Mouse (Mus musculus): ENCODE measurements around the gene Gm39566.
"Not testable (repeated sequence)": the region's sequence is repeated elsewhere in the genome, so short reads cannot be mapped to it uniquely, and the experiment has no call there.

Gene Gm39566

DNA sequence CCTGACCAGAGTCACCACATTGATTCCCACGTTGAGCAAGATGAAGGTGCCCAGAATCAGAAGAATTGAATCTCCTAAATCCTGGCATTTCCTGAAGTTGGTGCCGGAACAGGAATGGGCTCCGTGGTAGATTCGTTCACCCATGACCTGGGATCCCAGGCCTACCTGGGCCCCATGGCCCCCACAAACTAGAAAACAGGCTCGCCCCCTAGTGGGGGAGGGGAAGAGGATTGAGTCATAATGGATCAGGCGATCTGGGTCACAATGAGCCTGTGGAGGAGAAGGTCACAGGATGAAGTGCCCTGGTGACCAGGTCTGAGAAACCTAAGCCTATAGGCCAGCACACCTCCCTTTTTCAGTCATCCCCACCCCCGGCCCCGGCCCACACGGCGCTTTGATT, at the start of gene Gm39566:
Gene Gm39566 (minus strand): TSS at position 144 of the 400 bp plus-strand sequence.
- no peak for DNase-seq (ENCODE audit: low spot score in 2 of 2)

DNA sequence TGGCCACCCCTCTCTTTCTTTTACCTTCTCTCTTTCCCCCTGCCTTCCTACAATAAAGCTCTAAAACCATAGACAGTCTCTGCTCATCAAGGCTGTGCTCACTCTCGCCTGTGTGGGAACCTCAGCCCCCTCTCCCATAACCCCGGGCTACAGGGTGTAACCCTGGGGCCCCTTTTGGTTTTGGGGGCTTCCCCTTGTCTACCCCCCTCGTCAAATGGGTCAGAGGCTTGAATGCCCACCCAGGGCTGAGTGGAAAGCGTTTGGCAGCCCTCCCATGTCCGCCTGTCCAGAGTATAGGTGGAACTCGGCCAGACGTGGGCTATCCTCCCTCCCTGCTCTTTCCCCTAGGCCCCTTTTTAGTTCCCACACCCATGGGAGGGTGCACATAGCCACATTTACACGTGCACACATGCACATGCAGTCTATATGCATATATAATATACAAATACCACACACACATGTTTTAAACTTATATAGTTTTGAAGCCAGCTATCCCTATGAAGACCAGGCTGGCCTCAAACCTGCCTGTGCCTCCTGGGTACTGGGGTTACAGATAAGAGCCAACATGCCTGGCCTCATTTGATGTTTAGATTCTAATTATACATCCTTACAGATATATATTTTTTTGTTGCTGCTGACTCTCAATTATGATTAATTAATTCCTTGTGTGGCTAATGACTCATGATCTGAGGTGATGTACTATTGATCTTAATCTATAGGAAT, 49.2 kb upstream of the Gm39566 start:
- DNase-seq (ENCODE audit: low spot score in 2 of 2) = no peak

DNA sequence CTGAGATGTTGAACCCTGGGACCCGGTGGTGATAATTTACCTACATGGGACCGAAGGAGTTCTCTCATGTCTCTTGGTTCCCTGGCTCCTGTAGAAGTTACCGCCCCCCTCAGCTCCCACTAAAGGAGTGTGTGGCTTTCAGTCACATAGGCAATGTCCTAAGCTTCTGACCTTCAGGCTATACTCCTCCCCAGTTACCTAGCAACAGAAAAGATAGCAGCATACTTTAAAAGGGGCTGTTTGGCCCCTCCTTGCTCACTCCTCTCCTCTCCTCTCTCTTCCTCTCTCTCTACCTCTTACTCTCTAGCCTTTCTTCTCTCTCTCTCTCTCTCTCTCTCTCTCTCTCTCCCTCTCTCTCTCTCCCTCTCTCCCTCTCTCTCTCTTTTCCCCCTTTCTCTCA, 48.6 kb upstream of the Gm39566 start:
- not testable (repeated sequence) for DNase-seq (ENCODE audit: low spot score in 2 of 2)

DNA sequence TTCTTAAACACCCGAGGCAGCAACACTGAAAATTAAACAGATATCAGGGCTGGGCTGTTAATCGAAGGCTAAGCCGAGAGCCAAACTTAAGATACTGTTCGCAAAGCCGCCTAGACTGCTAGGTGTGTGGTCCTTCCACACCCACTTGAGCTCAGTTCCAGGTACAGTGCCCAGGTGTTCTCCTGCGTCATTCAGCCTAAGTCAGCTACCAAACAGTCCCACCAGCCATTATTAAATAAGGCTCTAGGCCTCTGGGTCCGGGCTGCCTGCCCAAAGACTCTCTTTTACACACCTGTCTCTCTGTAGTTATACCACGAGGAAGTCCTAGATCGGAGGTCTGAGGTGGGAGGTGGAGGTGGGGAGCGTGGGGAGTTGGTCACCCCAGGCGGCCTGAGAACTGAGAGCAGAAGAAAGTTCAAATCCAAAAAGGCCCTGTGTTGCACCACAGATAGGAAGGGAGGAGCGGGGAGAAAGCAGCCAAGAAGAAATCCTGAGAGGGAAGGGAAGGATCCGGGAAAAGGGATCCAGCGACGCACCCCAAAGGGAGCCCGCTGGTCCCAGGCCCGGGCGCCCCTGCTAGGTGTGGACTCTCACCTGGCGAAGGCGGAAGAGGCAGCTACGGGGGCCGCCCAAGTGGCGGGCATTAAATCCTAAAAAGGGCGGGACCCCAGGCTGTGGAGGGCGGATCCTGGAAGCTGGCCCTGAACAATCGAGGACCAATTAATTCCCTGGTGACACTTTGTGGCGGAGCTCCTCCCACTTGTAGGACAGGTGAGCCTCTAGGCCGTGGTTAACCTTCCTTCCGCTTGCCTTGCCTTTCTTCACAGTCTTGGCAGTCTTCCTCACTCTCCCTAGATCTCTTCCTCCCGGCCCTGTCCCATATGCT, 43.3 kb upstream of the Gm39566 start, which contains the start of gene Tnk1:
Gene Tnk1 (minus strand): TSS at position 618 of the 886 bp plus-strand sequence.
- DNase-seq (ENCODE audit: low spot score in 2 of 2) = no peak

DNA sequence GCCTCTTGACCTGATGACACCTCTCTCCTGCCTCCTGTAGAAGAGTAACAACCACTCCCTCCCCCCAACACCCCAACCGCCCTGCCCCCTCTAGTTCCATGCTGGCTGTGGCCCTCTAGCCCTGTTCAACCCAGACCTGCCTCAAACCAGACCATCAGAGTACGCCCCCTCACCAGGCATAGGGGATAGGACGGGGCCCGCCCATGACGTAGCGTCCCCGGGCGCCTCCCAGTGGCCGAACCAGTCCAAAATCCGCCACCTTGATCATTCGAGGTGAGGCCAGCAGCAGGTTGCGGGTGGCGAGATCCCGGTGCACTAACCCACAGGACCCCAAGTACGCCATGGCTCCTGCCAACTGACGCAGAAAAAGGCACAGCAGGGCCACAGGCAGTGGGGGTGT, 40.2 kb upstream of the Gm39566 start:
- DNase-seq (ENCODE audit: low spot score in 2 of 2) = peak; percentile 63 to 73

DNA sequence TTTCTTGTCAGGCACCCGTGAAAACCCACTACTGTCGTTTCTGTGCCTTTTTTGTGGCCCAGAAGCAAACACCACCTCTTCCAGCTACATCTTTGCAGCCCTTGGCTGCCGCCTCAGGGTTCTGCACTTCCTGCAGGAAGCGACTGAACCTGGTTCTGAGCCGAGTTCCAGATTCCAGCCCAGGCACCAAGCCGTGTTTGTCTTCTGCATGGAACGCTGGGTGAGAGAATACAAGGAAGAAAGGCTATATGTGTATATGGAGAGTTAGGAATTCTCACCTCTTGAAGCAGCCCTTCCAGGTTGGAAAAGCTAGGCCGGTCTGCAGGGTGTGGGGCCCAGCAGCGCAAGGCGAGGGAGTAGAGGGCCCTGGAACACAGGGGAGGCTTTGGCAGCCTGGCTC, 39.6 kb upstream of the Gm39566 start:
- DNase-seq (ENCODE audit: low spot score in 2 of 2) = no peak

DNA sequence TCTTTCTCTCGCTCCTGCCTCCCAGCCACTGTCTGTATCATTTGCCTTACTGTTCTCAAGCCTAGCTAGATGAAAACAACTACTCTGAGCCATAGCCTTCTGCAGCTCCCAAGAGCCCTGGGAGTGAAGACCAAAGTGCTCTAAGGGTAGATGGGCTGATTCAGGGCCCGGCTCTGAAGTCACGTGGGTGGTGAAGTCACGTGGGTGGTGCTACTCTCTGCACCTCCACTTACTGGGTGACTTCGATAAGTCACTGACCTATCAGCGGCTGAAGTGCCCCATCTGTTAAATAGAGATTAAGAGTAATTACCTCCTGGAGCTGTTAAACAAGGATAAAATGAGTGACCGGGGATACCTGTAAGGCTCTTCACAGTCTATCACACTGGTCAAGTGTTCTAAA, 38.9 kb upstream of the Gm39566 start:
- peak; percentile 69 to 74 for DNase-seq (ENCODE audit: low spot score in 2 of 2)

DNA sequence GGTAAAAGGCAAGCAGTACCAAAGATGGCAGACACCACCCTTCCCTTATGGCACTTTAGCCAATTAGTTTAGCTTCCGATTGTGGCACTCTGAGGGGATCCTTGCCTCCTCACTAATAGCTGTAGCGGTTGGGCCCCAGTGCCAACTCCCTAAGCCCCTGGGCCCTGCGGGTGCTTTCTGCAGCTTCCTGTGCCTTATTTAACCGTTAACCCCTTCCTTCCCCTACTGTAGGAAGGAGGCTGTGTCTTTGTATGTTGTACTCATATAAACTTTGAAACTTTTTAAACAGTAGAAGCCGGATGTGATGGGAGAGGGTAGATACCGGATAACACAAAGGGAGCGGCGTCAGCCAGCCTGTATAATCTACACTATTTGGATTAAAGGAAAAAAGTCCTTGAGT, 35.7 kb upstream of the Gm39566 start:
- DNase-seq (ENCODE audit: low spot score in 2 of 2) = no peak

DNA sequence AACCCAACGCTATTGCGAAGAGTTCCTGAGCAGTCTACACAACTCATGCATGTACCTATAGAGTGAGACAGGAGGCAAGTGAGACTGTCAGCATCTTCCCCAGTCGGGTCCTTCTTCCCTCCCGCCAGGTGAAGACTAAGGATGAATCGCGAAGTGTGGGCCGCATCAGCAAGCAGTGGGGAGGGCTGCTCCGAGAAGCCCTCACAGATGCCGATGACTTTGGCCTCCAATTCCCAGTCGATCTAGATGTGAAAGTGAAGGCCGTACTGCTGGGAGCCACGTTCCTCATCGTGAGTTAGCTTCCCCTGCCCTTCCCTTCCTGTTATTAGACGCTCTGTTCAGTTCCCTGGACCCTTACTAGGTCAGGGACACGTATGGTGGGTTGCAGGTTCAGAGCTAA, 34.8 kb upstream of the Gm39566 start:
- DNase-seq (ENCODE audit: low spot score in 2 of 2) = no peak

DNA sequence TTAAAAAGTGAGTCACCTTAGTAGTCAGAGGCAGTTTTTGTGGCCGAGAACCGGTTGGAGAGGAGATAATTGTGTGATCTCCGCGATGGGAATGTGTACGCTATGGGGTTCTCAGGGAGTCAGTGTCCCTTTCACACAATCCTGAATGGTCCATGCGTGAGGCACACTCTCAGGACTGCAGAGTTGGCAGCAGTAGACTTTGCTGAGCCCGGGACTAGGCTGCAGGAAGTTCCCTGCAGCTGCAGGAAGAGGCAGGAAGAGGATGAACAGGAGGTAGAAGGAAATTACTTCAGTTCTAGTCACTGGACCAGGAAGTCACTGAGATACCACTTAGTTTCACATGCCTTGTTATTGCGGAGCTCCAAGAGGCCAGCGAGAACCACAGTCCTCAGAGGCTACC, 34.0 kb upstream of the Gm39566 start:
- no peak for DNase-seq (ENCODE audit: low spot score in 2 of 2)

DNA sequence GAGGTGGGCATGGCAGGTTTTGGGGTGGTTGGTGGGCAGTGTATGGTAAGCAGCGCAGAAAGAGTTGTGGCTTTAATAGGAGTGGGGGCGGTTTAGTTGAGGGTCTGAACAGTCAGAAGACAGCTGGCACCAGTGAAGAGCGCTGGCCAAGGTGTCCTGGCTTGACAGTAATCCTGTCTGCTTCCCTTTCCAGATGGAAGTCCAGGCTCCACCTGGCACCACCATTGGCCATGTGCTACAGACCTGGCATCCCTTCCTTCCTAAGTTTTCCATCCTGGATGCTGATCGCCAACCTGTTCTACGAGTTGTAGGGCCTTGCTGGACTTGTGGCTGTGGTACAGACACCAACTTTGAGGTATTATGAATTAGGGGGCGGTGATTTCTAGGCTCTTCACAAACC, 32.9 kb upstream of the Gm39566 start:
- no peak for DNase-seq (ENCODE audit: low spot score in 2 of 2)

DNA sequence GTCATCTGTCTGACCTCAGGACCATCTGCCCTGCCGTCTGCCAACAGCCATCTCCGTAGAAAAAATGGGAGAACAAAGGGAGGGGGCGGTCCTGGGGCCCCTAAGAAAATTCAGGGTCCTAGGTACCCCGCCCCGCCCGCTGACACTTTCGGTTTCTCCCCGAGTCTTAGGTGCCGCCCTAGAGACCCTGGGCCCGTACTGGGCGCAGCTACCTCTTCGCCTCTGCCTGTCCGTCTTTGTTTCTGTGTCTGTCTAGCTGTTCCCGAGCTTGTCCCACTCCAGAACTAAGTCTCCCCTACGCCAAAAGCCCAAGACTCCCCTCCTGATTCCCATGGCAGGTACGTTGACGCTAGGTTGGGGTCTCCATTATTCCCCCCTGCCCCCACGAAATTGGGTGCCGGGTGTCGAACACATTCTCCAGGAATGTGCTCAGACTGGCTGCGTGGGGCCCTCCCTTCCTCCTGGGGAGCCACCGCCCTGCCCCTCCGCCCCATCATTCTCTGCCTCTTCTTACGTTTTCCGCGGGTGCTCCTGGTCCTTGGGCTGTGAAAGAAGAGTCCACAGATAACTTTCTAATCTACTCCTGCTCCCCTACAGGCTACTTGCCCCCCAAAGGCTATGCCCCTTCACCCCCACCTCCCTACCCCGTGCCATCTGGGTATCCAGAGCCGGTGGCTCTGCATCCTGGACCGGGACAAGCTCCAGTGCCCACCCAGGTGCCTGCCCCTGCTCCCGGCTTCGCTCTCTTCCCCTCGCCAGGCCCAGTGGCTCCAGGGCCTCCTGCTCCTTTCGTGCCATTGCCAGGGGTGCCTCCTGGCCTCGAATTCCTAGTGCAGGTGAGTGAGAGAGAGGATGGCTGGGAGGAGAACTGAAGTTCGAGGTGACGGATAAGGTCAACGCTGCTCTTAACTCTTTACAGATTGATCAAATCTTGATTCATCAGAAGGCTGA, 31.9 kb upstream of the Gm39566 start:
- no peak for DNase-seq (ENCODE audit: low spot score in 2 of 2)

DNA sequence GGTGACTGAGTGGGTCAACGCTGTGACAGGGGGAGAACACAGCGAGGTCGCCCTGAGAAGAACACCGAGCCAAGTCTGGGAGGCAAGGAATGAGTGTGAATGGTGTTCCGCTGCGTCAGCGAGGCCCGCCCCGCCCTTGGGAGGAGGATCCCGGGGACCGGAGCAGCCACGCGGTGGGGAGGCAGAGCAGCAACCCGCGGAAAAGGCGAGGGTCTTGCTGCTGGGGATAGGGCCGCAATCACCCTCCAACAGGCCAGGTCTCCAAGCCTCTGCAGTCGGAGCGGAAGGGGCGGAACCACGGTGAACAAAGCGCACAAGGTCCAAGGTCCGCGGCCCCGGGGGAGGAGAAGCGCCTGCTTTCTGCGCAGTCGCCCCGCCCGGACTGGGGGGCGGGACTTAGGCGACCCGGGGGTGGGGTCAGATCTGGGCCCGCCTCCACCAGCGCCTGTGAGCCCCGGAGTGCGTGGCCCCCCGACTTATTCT, 31.1 kb upstream of the Gm39566 start, which contains the start of gene Plscr3:
Gene Plscr3 (plus strand): TSS at position 179 of the 483 bp plus-strand sequence.
- DNase-seq (ENCODE audit: low spot score in 2 of 2) = peak; percentile 89 to 91

DNA sequence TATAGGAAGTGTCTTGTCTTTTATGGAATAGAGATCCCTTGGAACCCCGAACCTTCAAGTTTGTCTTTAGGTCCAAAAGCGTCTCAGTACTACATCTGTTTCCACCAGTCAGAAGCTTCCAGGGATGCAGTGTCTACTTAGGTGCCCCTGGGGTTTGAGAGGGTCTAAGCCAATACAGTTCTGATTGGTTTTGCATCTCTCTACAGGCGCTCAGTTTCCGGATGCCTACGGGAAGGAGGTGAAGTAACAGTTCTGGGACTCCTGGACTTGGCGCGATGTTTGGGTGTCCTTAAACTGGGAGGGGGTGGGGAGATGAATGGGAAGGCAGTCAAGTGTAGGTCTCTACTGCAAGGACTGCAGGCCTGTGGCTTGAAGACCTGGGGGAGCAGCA, 23.6 kb upstream of the Gm39566 start:
- no peak for DNase-seq (ENCODE audit: low spot score in 2 of 2)

DNA sequence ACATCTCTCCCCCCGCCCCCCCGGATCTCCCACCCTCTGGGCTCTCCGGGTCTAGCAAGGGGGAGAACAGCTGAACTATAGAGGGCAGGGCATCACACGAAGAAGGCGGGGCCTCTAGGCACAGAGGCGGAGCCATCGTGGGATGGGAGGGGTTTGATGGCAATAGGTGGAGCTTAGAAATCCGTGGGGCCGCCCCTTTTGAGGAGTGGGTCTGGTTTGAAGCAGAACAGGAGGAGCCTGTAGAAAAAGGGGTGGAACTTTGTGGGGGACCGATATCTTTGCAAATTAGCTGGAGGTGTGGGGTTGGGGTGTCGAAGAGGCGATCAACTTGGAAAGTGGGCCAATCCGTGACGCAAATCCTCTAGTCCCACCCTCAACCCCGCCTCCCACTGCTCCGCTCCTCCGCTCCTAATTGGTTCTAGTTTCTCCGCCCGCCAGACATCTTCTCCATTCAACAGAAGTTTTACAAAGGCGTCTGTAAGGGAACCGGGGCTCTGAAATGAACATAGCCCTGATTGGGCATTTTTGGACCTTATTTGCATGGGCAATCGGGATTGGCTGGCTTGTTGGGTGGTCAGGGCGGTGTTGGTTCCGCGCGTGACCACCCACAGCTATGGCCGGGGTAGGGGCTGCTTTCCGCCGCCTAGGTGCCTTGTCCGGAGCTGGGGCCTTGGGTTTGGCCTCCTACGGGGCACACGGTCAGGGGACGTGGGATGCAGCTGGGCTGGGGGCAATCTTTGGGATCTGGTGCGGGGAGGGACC, 23.0 kb upstream of the Gm39566 start, which contains the start of gene Tmem256:
Gene Tmem256 (plus strand): TSS at position 563 of the 762 bp plus-strand sequence.
- peak; percentile 80 to 86 for DNase-seq (ENCODE audit: low spot score in 2 of 2)

DNA sequence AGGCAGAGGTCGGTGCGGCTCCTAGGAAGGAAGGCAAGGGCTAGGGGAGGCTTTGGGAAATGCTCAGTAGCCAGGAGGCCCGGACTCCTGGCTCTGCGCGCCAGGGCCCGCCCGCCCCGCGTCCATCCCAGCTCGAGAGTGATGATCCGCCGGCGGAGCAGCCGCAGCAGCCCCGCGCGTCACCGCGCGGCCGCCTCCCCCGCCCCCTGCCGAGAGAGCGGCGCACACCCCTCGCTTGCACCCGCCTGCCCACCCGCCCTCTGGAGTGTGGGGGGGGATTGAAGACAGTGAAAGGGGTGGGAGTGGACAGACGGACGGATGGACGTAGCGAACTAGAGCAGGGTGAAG, 22.5 kb upstream of the Gm39566 start, which contains the start of gene Nlgn2:
Gene Nlgn2 (minus strand): TSS at position 181 of the 348 bp plus-strand sequence.
- no peak for DNase-seq (ENCODE audit: low spot score in 2 of 2)

DNA sequence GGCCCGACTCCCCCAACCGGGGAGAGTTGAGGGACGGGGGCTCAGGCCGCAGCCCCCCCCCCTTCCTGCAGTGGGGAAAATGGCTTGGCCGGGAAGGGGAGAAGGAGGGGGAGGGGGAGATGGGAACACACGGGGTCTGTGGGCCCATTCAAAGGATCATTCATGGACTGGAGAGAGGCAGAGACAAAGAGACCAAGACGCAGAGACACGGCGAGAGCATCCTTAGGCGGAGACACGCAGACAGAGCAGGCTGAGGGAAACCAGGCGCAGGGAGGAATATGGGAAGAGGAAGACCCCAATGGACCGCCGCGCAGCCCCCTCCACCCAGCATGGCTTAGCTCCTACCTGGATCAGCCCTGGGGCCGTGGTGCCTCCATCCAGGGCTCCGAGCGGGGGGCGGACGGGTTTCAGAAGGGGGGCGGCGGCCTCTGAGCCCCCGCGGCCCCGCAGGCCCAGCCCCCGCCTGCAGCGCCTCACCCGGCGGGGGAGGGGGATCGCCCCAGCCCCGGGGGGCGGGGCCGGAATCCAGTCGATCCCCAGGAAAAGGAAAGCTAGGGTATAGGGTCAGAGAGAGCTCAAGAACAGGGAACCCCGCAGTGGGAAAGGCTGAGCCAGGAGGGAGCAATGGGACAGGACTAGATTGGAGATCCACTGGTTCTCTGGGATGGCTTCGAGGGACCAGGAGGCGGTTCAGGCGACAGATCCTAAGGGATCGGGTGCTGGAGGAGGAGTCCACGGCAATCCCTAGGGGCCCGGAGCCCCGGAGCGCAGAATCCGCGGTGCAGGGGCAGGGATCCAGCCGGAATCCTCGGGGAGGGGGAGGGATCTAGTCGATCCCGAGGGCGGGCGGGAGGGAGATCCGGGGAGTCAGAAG, 21.8 kb upstream of the Gm39566 start:
- DNase-seq (ENCODE audit: low spot score in 2 of 2) = no peak

DNA sequence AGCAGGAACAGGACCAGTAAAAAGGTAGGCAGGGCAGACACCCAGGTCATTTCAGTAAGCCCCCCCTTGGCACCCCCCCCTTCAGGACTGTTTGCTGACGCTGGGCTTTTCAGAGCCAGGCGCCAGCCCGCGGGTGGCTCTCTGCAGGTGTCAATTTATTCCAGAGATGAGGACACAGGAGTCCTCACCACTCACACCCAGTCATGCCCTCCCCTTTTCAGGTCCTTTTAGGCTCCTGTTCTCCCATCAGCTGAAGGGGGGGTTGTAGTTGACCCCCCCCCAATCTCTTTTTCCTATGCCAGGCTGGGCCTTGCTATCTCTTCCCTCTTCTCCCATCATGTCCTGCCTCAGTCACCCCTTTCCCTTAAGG, 20.9 kb upstream of the Gm39566 start:
- no peak for DNase-seq (ENCODE audit: low spot score in 2 of 2)

DNA sequence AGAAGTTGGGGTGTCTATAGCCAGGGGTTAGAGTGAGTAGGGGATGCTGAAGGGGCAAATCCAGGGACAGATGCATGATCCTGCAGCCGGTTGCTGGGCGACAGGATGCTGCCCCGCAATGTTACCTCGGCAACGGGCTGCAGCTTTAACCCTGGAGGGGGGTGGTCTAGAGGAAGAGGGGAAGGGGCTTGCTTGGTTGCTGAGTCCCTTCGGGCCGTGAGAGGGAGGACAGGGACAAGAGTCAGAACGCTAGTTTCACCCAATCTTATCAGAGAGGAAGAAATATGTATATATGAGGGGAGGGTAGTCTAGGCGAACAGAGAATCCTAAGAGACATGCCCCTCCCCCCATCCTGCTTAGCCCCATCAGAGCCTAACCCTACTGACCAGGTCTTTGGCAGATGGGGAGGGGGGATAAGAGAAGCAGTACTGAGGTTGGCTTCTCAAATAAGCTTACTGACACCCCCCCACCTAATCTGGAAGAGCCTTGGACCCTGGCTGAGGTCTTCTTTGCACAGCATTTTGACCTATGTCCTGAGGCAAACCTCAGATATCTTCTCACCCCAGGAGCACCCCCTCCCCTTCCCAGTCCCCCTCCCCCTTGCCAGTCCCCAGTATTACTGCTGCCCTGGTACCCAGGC, 20.3 kb upstream of the Gm39566 start:
- no peak for DNase-seq (ENCODE audit: low spot score in 2 of 2)
